Mouse (Mus musculus) brain, adult 2 months (tissue): ENCODE results near the gene Fam205a3.
"Not testable (repeated sequence)": the region's sequence is repeated elsewhere in the genome, so short reads cannot be mapped to it uniquely, and the experiment has no call there.

Experiments used
- DNase-seq: peaks from one replicate; pipeline ENCODE4 v3.0.0; 2011; ENCODE audit warnings: low read depth, low spot score

Gene Fam205a3

GRCm38 (mm10) chr4:42318034-42318433 lies at the start of gene Fam205a3:
Fam205a3 (plus strand) TSS chr4:42318334.
- DNase-seq, result not testable (repeated sequence)

GRCm38 (mm10) chr4:42293967-42294366 lies 24.2 kb upstream of the Fam205a3 start, which contains the start of gene Gm21953:
Gm21953 (plus strand) TSS chr4:42294267.
- not testable (repeated sequence) for DNase-seq
